Mouse (Mus musculus): ENCODE data around the gene Hmox1.

Hmox1 gene

DNA sequence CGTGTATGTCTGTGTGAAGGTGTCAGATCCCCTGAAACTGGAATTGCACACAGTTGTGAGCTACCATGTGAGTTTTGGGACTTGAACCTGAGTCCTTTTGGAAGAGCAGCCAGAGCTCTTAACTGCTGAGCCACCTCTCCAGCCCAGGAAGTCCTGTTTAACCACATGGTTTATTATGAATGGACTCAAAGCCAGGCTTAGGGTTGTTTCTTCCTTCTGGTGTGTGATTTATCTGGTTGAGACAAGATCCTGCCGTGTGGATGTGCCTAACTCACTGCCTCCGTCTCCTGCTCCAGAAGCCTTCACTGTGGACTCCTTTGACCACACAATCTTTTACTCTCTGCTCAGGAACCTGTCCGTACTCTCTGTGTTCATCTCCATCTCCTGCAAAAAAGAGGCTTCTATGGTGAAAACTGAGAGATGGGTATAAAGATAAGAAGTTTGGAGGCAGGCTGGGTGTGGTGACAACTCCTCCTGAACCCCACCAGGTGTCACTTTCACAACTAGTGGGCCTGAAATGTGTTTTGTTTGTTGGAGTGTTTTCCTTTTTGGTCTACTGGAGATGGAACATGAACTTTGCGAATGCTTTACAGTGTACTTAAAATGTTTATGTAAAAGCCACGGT, 11.1 kb upstream of the Hmox1 start:
- CTCF ChIA-PET: interaction anchor here in 3 of 4 experiments (1.0 to 2.7 kb wide), 4 partner anchors 10 to 53 kb away, joined by 3 to 22 read pairs (median 6); partner anchors contain the start of gene Mcm5 (in 1 of the 3)
- POLR2A ChIA-PET: interaction anchor here (0.7 to 7.4 kb wide), 19 partner anchors 8 to 1607 kb away, joined by 3 to 184 read pairs (median 11); partner anchors contain the start of genes Mcm5 (in 4 of the 4), Hmox1 (in 3 of the 4) and Tom1 (in 1 of the 4)

DNA sequence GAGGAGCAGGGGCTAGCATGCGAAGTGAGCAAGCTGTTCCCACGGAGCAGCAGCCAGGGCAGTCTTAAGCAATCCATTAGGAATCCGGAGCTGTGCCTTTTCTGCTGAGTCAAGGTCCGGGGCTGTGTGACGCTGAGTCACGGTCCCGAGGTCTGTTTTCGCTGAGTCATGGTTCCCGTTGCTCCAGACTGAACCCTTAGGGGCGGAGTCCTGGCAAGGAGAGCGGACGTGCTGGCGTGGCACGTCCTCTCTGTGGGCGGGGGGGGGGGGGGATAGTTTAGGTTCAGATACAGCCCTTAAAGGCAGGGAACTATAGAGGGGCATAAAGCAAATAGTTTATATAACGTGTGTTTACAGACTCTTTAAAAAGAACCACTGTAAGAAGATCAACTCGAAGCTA, 9.6 kb upstream of the Hmox1 start:
- ChIA-PET CTCF (interaction anchor here (0.6 to 2.8 kb wide), 10 partner anchors 12 to 1023 kb away, joined by 3 to 25 read pairs (median 4); partner anchors contain the start of gene Mcm5 (in 2 of the 4)), POLR2A (interaction anchor here (0.6 to 7.4 kb wide), 63 partner anchors 8 to 560 kb away, joined by 3 to 184 read pairs (median 6); partner anchors contain the start of genes Hmox1 (in 4 of the 4), Mcm5 (in 4 of the 4), Tom1 (in 2 of the 4) and Rasd2 (in 1 of the 4))

DNA sequence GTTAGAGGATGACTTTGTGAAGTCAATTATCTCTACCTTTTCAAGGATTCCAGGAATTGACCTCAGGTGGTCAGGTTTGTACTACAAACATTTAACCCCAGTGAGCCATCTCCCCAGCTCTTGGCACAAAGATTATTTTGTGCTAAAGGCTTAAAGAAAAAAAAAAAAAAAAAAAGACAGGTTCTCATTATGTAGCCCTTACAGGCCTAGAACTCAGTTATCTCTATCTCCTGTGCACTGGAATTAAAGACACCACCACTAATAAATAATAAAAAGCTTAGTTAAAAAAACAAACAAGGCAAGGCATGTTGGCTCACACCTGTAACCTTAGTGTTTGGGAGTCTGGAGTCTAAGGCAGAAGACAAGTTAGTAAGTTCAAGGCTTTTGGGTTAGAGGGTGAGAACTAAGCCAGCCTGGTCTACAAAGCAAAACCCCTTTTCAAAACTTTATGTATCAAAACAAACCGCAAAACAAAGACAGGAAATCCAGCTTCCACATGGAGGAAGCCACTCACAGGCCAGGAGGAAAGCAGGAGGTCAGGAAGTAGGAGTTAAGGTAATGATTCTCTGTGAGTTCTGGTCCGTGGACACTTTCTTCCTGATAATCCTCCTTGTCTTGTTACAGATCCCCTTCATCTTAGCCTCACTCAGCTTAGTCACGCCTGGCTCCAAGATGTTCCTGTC, 8.9 kb upstream of the Hmox1 start:
- ChIA-PET CTCF (interaction anchor here in 2 of 4 experiments (0.9 to 2.8 kb wide), 5 partner anchors 12 to 24 kb away, joined by 3 to 25 read pairs (median 8); partner anchors contain the start of gene Mcm5 (in 2 of the 2)), POLR2A (interaction anchor here (0.5 to 7.4 kb wide), 51 partner anchors 8 to 1683 kb away, joined by 3 to 184 read pairs (median 7); partner anchors contain the start of genes Hmox1 (in 4 of the 4), Mcm5 (in 4 of the 4), Tom1 (in 2 of the 4) and Hmgxb4 (in 1 of the 4))

DNA sequence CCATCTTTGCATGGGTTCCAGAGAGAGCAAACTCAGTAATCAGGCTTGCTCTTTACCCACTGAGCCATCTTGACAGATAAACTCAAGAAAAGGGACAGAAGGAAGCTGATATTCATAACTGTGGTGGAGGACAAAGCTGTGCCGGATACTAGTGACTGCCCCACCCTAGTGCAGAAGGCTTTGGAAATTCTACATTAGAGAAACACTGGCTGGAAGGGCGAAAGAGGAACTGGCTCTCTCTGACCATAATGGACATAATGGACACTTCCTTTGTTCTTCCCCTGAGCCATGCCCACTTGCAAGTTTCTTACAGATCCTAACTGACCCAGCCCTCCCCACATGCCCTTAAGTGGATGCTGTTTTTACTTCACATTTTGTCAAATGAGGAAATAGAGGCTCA, 7.4 kb upstream of the Hmox1 start:
- CTCF ChIA-PET: interaction anchor here in 1 of 4 experiments (0.8 kb wide), 1 partner anchor 15 kb away, joined by 4 read pairs; no protein-coding TSS in a partner anchor

DNA sequence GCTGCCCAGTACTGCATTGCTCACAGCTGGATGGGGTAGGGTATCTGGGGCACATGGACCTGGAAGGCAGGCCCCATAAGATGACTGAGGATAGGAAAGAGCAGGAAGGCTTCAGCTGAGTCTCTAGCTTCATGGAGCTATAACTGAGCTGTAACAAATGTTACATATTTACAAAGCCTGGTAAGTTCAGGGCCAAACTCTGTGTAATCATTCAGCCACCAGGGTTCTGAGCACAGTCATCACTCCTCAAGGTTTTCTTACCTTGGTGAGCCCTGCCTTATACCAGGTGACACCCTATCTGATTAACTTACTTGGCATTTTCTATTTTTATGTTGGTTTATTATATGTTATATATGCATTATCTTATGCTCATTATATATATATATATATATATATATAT, 6.3 kb upstream of the Hmox1 start:
- POLR2A ChIA-PET: interaction anchor here (1.1 to 7.4 kb wide), 9 partner anchors 9 to 31 kb away, joined by 3 to 184 read pairs (median 4); partner anchors contain the start of gene Mcm5 (in 3 of the 4)
- CTCF ChIA-PET: no interaction called here

More for the DNA sequence above, 7.4 kb upstream of the Hmox1 start:
- POLR2A ChIA-PET: interaction anchor here (0.8 to 7.4 kb wide), 13 partner anchors 7 to 40 kb away, joined by 3 to 184 read pairs (median 23); partner anchors contain the start of genes Mcm5 (in 3 of the 4) and Hmox1 (in 2 of the 4)

DNA sequence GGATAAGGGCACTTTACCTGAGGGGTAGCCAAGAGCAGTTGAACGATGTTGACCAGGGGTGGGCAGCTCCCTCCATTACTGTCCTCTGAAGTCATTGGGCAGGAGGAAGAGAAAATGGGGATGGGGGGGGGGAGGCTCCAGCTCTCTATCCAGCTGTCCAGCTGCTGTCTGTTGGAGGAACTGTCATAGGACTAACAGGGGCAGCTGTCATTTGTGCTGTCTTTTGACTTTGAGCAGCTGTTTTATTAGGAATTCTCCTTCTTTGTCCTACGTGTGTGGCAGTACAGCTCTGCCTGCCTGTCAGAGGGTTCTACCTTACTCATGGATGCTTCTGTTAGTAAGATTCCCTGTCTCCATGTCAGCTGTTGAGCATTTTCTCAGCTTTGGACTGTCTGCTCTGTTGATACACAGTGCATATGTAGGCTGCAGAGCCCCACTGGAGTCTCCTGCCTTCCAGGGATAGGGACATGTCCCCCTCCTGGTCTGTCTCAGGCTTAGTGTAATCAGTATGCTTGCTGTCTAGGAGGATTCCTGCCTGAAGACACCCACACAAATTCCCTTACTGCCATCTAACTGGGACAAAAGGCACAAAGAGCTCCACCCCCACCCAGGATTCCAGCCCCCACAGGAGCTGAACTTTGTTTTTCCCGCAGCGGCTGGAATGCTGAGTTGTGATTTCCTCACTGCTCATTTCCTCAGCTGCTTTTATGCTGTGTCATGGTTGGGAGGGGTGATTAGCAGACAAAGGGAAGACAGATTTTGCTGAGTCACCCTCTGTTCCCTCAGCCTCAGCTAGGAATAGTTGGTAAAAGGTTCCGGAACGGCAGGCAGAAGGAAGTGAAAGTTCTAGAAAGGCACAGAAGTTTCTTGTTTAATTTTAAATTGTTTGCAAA, 4.2 kb upstream of the Hmox1 start:
- CTCF ChIA-PET: interaction anchor here (0.6 to 2.3 kb wide), 15 partner anchors 12 to 128 kb away, joined by 3 to 10 read pairs (median 4); partner anchors contain the start of genes Mcm5 (in 2 of the 4) and Rasd2 (in 1 of the 4)
- POLR2A ChIA-PET: interaction anchor here (0.6 to 18.3 kb wide), 52 partner anchors 9 to 286 kb away, joined by 3 to 979 read pairs (median 4); partner anchors contain the start of genes Mcm5 (in 4 of the 4), Rasd2 (in 2 of the 4), Tom1 (in 2 of the 4) and Hmgxb4 (in 1 of the 4)

DNA sequence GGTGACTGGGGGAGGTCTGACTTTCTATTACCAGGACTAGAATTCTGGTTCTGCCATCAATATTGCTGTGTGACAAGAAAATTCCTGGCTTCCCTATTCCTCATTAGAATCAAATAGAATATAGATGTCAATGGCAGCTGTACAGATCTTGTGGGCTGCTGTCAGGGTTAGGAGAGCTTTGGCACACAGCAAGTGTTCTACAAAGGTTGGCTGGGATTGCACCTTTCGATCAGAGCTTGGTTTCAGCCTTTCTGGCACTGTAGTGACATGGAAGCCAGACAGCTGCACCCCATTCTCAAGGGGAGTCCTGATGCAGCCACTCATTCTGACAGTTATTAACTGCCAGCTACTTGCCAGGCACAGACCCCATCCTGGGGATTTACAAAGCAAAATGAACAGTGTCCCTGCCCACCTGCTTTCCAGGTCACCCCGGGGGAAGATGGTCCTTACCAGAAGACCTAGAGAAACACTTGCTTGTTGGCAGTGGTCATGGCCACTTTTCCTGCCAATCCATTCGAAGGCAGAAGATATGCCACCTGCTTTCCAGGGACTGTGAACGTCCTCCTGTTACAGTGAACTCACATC, 2.5 kb upstream of the Hmox1 start:
- ChIA-PET CTCF (interaction anchor here in 3 of 4 experiments (1.0 to 2.3 kb wide), 3 partner anchors 18 to 110 kb away, joined by 4 to 9 read pairs (median 7); partner anchors contain the start of gene Mcm5 (in 1 of the 3)), POLR2A (interaction anchor here (1.2 to 18.3 kb wide), 18 partner anchors 7 to 109 kb away, joined by 3 to 979 read pairs (median 18); partner anchors contain the start of genes Mcm5 (in 4 of the 4) and Tom1 (in 1 of the 4))

DNA sequence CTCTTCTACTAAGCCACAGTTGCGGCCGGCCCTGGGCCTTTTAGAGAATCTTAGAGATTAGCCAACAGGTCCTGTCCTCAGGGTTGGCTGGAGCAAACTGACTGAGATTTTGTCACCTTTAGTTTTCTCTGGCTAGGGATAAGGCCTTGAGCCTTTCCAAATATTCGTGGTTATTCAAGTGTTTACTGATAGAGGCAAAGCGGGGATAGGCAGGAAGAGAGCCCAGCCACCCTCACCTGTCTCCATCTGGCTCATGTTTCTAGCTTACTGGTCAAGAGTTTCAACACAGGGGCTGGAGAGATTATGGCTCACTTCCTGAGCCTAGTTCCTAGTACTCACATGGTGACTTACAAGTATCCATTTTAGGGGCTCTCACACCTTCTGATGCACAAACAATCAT, 9.5 kb downstream of the Hmox1 start:
- POLR2A ChIA-PET: interaction anchor here in 3 of 4 experiments (0.7 to 18.3 kb wide), 11 partner anchors 10 to 66 kb away, joined by 3 to 979 read pairs (median 16); partner anchors contain the start of genes Hmox1 (in 3 of the 3) and Mcm5 (in 1 of the 3)
- CTCF ChIA-PET: interaction anchor here in 2 of 4 experiments (0.6 to 1.3 kb wide), 3 partner anchors 19 to 31 kb away, joined by 3 to 4 read pairs (median 3); no protein-coding TSS in a partner anchor

DNA sequence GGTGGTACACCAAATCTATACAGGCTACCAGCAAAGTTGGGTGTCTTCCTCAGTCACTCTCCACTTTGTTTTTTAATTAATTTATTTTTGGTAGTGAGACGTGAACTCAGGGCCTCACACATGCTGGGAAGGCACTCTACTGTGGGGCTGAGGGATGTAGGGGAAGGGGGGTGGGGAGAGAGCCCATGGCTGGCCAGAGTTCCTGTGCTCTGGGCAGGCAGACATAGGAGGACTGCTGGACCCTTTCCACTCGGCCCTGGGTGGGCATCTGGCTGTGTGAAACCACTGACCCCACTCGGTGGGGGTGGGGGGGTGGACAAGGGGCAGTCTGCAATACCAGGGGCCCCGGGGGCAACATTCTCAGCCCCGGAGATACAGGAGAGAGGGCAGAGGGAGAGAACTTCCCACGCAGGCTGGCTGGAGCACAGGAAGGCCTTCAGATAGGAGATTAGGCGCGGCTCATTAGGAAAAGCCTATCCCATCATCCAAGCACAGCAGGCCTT, 10.0 kb downstream of the Hmox1 start:
- CTCF ChIA-PET: interaction anchor here in 1 of 4 experiments (0.7 kb wide), 1 partner anchor 32 kb away, joined by 3 read pairs; no protein-coding TSS in a partner anchor

DNA sequence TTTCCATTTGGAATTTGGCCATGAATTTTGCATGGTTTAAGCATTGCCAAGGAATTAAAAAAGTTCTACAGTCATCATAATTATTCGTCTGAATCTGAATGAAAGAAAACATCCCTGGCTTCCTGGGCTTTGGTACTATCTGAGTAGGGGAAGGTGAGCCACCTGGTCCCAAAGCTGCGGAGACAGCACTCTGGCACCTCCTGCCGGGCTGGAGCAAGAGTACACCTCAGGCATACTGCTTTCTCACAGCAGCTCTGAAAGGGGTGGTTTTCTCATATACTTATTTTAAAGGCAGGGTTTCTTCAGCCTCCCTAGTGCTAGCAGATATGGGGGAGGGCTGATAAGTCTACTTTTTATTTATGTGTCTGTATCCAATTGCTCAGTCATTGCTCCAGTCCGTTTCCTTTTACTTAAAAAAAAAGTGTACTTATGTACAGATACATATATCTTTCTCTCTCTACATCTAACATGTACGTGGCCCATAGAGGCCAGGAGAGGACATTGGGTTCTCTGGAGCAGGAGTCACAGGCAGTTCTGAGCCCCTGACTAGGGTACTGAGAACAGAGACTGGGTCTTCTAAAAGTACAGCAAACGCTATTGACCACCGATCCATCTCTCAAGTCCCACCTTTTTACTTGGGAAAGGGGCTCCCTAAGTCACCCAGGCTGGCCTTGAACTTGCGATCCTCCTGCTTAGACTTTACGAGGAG, 15.3 kb downstream of the Hmox1 start:
- CTCF ChIA-PET: interaction anchor here (0.5 to 3.1 kb wide), 30 partner anchors 8 to 1778 kb away, joined by 3 to 66 read pairs (median 4); partner anchors contain the start of genes Hmox1 (in 3 of the 4), Rasd2 (in 2 of the 4) and Tom1 (in 1 of the 4)

More for the DNA sequence above, 10.0 kb downstream of the Hmox1 start:
- POLR2A ChIA-PET: interaction anchor here in 3 of 4 experiments (0.7 to 18.3 kb wide), 8 partner anchors 10 to 33 kb away, joined by 3 to 979 read pairs (median 20); partner anchors contain the start of genes Hmox1 (in 3 of the 3) and Mcm5 (in 1 of the 3)

DNA sequence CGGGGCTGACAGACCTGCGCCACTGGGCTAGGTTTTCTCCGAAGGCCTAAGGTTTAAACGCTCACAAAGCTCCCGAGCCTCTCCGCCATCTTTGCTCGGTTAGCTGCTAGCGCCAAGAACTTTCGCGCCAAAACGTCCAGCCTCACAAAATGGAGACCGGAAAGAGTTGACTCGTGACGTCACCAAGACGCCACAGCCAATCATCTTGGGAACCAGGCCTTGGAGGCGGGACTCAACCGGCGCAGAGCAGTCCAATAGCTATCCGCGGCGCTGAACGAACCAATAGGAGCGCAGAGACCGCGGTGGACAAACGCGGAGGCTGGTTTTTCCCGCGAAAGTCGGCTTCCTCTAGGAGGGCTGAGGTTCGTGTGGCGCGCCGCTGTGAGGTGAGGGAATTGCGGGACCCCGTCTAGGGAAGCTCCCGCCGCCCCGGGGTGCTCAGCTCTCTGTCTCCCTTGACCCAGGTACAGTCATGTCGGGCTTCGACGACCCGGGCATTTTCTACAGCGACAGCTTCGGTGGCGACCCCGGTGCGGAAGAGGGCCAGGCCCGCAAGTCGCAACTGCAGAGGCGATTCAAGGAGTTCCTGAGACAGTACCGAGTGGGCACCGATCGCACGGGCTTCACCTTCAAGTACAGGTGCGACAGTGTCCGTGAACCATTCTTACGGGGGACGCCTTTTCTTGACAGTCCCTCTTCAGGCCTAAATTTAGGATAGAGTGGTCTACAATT, 16.0 kb downstream of the Hmox1 start, which contains the start of gene Mcm5:
Mcm5 (plus strand) TSS at position 334 of the 732 bp plus-strand sequence.
- CTCF ChIA-PET: interaction anchor here (0.5 to 3.1 kb wide), 28 partner anchors 9 to 1778 kb away, joined by 3 to 66 read pairs (median 4); partner anchors contain the start of genes Hmox1 (in 2 of the 4), Rasd2 (in 2 of the 4) and Tom1 (in 1 of the 4)
- POLR2A ChIA-PET: interaction anchor here (0.6 to 22.7 kb wide), 132 partner anchors 8 to 1756 kb away, joined by 3 to 979 read pairs (median 6); partner anchors contain the start of genes Hmox1 (in 4 of the 4), Tom1 (in 4 of the 4), Hmgxb4 (in 3 of the 4) and Rasd2 (in 2 of the 4)

More for the DNA sequence above, 15.3 kb downstream of the Hmox1 start:
- POLR2A ChIA-PET: interaction anchor here (0.6 to 22.7 kb wide), 129 partner anchors 8 to 1755 kb away, joined by 3 to 979 read pairs (median 7); partner anchors contain the start of genes Hmox1 (in 4 of the 4), Tom1 (in 4 of the 4), Hmgxb4 (in 3 of the 4) and Rasd2 (in 2 of the 4)

DNA sequence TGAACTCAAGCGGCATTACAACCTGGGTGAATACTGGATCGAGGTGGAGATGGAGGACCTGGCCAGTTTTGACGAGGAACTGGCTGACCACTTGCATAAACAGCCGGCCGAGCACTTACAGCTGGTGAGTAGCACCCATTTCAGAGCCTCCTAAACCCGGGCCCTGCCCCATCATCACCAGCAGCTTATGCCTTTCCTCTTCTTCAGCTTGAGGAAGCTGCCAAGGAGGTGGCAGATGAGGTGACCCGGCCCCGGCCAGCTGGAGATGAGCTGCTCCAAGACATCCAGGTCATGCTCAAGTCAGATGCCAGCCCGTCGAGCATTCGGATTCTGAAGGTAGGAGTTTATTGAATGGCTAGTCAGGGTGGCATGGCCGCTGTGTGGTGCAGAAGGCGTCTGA, 16.7 kb downstream of the Hmox1 start:
- ChIA-PET CTCF (interaction anchor here in 2 of 4 experiments (1.4 to 3.1 kb wide), 4 partner anchors 16 to 39 kb away, joined by 5 to 66 read pairs (median 28); partner anchors contain the start of gene Hmox1 (in 1 of the 2)), POLR2A (interaction anchor here (0.8 to 22.7 kb wide), 57 partner anchors 9 to 122 kb away, joined by 3 to 979 read pairs (median 10); partner anchors contain the start of genes Hmox1 (in 3 of the 4), Tom1 (in 3 of the 4), Hmgxb4 (in 1 of the 4) and Rasd2 (in 1 of the 4))

DNA sequence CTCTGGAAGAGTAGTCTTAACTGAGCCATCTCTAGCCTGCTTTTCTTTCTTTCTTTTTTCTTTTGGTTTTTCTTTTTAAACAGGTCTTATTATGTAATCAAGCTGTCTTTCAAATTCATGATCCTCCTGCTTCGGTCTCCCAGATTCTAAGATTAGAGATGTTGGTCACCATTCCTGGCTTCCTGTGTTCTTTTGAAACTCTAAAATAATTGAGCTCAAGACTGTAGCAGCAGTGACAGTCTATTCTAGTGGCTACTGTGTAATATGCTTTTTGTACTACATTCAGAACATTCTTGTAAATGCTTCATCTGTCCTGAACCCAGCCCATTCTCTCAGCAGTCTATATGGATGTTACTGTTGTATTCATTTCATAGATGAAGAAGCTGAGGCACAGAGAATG, 25.1 kb downstream of the Hmox1 start:
- POLR2A ChIA-PET: interaction anchor here in 3 of 4 experiments (0.6 to 22.7 kb wide), 20 partner anchors 4 to 131 kb away, joined by 3 to 979 read pairs (median 4); partner anchors contain the start of genes Mcm5 (in 3 of the 3), Hmox1 (in 2 of the 3), Rasd2 (in 1 of the 3) and Tom1 (in 1 of the 3)
- CTCF ChIA-PET: interaction anchor here in 1 of 4 experiments (0.6 kb wide), 1 partner anchor 47 kb away, joined by 7 read pairs; no protein-coding TSS in a partner anchor

DNA sequence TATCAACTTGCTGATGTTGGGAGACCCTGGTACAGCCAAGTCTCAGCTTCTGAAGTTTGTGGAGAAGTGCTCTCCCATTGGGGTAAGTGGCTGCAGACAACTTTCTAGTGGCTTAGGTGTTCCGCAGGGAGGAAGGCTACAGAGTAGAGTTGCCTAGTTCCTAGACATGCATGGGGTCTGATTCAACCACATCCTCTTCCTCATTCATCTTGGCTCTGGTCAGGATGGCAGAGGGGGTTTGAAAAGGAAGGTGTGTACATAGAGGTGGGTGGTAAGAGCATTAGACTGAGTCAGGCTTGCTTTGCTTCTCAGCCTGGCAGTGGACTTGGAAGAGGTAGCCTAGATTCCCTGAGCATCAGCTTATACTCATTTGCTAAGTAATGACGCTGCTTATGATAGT, 25.9 kb downstream of the Hmox1 start:
- ChIA-PET CTCF (interaction anchor here in 1 of 4 experiments (0.9 kb wide), 1 partner anchor 10 kb away, joined by 3 read pairs; the partner anchor contains the start of gene Mcm5), POLR2A (interaction anchor here in 3 of 4 experiments (0.6 to 22.7 kb wide), 14 partner anchors 5 to 103 kb away, joined by 3 to 979 read pairs (median 10); partner anchors contain the start of genes Mcm5 (in 3 of the 3) and Hmox1 (in 2 of the 3))

All from embryonic stem cell, embryonic (primary cell).